21 mouse cellular contexts compared by ENCODE assay signal in the genomic region with DNA sequence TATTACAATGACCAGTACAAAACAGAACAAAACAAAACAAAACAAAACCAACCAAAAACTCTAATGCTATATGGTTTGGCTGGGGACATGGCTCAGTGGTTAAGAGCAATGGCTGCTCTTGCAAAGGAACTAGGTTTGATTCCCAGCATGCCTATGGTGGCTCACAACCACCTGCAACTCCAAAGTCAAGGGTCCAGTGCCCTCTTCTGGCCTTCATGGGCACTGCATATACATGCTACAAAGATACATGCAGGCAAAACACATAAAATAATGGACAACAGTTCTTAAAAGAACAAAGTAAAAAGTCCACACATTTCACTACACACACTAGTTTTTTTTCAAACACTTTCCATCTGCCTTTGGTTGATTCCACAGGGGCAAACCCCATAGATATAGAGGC.
DNase-seq lines count a peak whose midpoint lies in the region; ATAC-seq and TF ChIP-seq lines count a peak whose summit lies in the region.
"Had no signal": no experiment of that assay in that cellular context is flagged by ENCODE, and none has a peak within 500 bp of the region (broad histone marks: within the 10 kb centered on the region; RNA-seq: fewer than 3 reads in every experiment).

No protein-coding gene starts in this region.

- no peak for ATAC-seq in forebrain, postnatal 0 days
- no peak for ATAC-seq in forebrain, embryonic 14.5 days

- no peak for DNase-seq in forebrain, postnatal 0 days
- DNase-seq in forebrain, embryonic 14.5 days (ENCODE audit: low spot score): no peak
- DNase-seq in left cerebral cortex, adult 2 months (ENCODE audit: extremely low spot score in 1 of 2, low spot score in 2 of 2): no peak
- DNase-seq in left cerebral cortex, postnatal 10 days (ENCODE audit: extremely low spot score in 1 of 2, low spot score in 2 of 2): no peak
- DNase-seq in 416B (ENCODE audit: low read depth) (peak; percentile 5), ZHBTc4 (ENCODE audit: low read depth, low spot score) (peak; percentile 54)
- DNase-seq in cerebellum, adult 9-11 months: no peak
- no peak for DNase-seq in gastrocnemius, postnatal 36 days
- DNase-seq: adrenal gland, postnatal 25 days; cerebellum, postnatal 25 days; kidney, adult 11 months; kidney, postnatal 4 days; layer of hippocampus, postnatal 36 days; right cerebral cortex, postnatal 4 days had no signal

- intact Hi-C loops in left cerebral cortex, adult 2 months (cut with DNase I): no loop called here
- intact Hi-C loops in left cerebral cortex, postnatal 10 days (cut with DNase I): loop anchor here (10.0 kb wide), 1 partner anchor 134 kb away; no protein-coding TSS in a partner anchor
- intact Hi-C loops in gastrocnemius, postnatal 36 days (cut with DNase I): no loop called here

- no peaks in the 10 kb centered on the region for H3K9me3 ChIP-seq in forebrain, postnatal 0 days (ENCODE audit: low read length)
- H3K9me3 ChIP-seq in forebrain, embryonic 14.5 days (replicated peaks; ENCODE audit: control insufficient read depth, low read length): no peaks in the 10 kb centered on the region; the same call in 1 of the 2 replicates
- H3K9me3 ChIP-seq: embryonic facial prominence, embryonic 12.5 days; heart, embryonic 15.5 days; hindbrain, embryonic 13.5 days; limb, embryonic 10.5 days; lung, embryonic 15.5 days; neural tube, embryonic 12.5 days had no signal

- no peaks in the 10 kb centered on the region for H3K27me3 ChIP-seq in forebrain, postnatal 0 days (ENCODE audit: insufficient read depth, low read length)
- no peaks in the 10 kb centered on the region for H3K27me3 ChIP-seq in forebrain, embryonic 14.5 days (replicated peaks; ENCODE audit: control insufficient read depth, insufficient read depth, low read length)
- H3K27me3 ChIP-seq: embryonic facial prominence, embryonic 12.5 days; lung, embryonic 15.5 days; megakaryocyte, embryonic 14.5 days; neural tube, embryonic 12.5 days had no signal

- no peak overlapping the region for H3K27ac ChIP-seq in forebrain, postnatal 0 days (ENCODE audit: low read depth, low read length)
- H3K27ac ChIP-seq in forebrain, embryonic 14.5 days (ENCODE audit: low read depth, low read length): no peak overlapping the region
- H3K27ac ChIP-seq in left cerebral cortex, adult 2 months: no peak overlapping the region
- H3K27ac ChIP-seq: embryonic facial prominence, embryonic 12.5 days; heart, embryonic 15.5 days; hindbrain, embryonic 13.5 days; limb, embryonic 10.5 days; lung, embryonic 15.5 days; neural tube, embryonic 12.5 days had no signal

- H3K4me2 ChIP-seq in forebrain, postnatal 0 days (ENCODE audit: low read depth): no peak overlapping the region
- H3K4me2 ChIP-seq in forebrain, embryonic 14.5 days (ENCODE audit: low read length): no peak overlapping the region
- H3K4me2 ChIP-seq: embryonic facial prominence, embryonic 12.5 days; heart, embryonic 15.5 days; hindbrain, embryonic 13.5 days; lung, embryonic 15.5 days; neural tube, embryonic 12.5 days had no signal

- peak; percentile 39; the same call in 1 of the 2 replicates for TF ChIP-seq CTCF in forebrain, postnatal 0 days (IDR thresholded peaks at IDR 0.05; ENCODE audit: low read depth)
- TF ChIP-seq CTCF in left cerebral cortex, adult 2 months (IDR thresholded peaks at IDR 0.05): peak; percentile 29

- H3K4me1 ChIP-seq in forebrain, postnatal 0 days (ENCODE audit: insufficient read depth): no peaks in the 10 kb centered on the region
- H3K4me1 ChIP-seq in forebrain, embryonic 14.5 days (ENCODE audit: control insufficient read depth, insufficient read depth, low read length): no peaks in the 10 kb centered on the region
- H3K4me1 ChIP-seq: embryonic facial prominence, embryonic 12.5 days; heart, embryonic 15.5 days; hindbrain, embryonic 13.5 days; lung, embryonic 15.5 days; megakaryocyte, embryonic 14.5 days; neural tube, embryonic 12.5 days had no signal

- no peaks in the 10 kb centered on the region for H3K36me3 ChIP-seq in forebrain, postnatal 0 days (ENCODE audit: insufficient read depth)
- no peaks in the 10 kb centered on the region for H3K36me3 ChIP-seq in forebrain, embryonic 14.5 days (ENCODE audit: control insufficient read depth, insufficient read depth, low read length)
- H3K36me3 ChIP-seq: embryonic facial prominence, embryonic 12.5 days; heart, embryonic 15.5 days; hindbrain, embryonic 13.5 days; limb, embryonic 10.5 days; lung, embryonic 15.5 days; neural tube, embryonic 12.5 days had no signal

- H3K4me3 ChIP-seq in forebrain, postnatal 0 days (ENCODE audit: low read depth, low read length): no peak overlapping the region
- no peak overlapping the region for H3K4me3 ChIP-seq in forebrain, embryonic 14.5 days (ENCODE audit: low read depth, low read length)
- H3K4me3 ChIP-seq in left cerebral cortex, adult 2 months: no peak overlapping the region
- H3K4me3 ChIP-seq: embryonic facial prominence, embryonic 12.5 days; heart, embryonic 15.5 days; hindbrain, embryonic 13.5 days; limb, embryonic 10.5 days; lung, embryonic 15.5 days; megakaryocyte, embryonic 14.5 days; neural tube, embryonic 12.5 days had no signal

- H3K9ac ChIP-seq in forebrain, postnatal 0 days: no peak overlapping the region
- H3K9ac ChIP-seq in forebrain, embryonic 14.5 days (ENCODE audit: low read length): no peak overlapping the region
- H3K9ac ChIP-seq: embryonic facial prominence, embryonic 12.5 days; heart, embryonic 15.5 days; hindbrain, embryonic 13.5 days; lung, embryonic 15.5 days; neural tube, embryonic 12.5 days had no signal

Comparison
In these comparisons a context has a peak if more than half of its experiments do, and no peak if none do; other contexts are left out.
1. DNase-seq: peak in 416B (single experiment) and ZHBTc4 (single experiment); none in forebrain, postnatal 0 days (single experiment), forebrain, embryonic 14.5 days (single experiment), left cerebral cortex, adult 2 months (0 of 2), left cerebral cortex, postnatal 10 days (0 of 2), cerebellum, adult 9-11 months (single experiment) and gastrocnemius, postnatal 36 days (0 of 2).